Mouse (Mus musculus) yolk sac, embryonic 10.5 days (tissue): ENCODE measurements around the gene Bace1.

ENCODE experiments used
- DNase-seq: peaks from one replicate; pipeline ENCODE4 v3.0.0-alpha.2; 2017; ENCODE audit warnings: low spot score

The Bace1 gene

DNA sequence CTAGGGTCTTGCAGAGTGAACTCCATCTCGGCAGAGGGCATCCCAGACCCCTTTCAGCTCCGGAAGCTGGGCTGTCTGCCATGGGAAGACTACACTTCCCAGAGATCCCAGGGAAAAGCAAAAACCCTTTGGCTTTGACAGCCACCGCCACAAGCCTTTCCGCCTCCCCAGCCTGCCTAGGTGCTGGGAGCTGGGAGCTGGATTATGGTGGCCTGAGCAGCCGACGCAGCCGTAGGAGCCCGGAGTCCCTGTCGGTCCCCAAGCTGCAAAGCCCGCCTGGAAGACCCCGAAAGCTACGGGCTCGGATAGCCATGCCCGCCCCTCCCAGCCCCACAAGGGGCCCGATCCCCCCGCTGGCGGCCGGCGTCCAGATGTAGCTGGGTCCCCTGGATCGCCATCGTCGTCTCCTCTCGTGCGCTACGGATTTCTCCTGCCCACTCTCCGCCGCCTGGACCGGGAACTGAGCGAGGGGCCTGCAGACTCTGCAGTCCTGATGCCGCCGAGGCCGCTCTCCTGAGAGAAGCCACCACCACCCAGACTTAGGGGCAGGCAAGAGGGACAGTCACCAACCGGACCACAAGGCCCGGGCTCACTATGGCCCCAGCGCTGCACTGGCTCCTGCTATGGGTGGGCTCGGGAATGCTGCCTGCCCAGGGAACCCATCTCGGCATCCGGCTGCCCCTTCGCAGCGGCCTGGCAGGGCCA lies at the start of gene Bace1:
TSS of gene Bace1 (plus strand) at position 147 of the 705 bp plus-strand sequence.
- peak; percentile 73 for DNase-seq

DNA sequence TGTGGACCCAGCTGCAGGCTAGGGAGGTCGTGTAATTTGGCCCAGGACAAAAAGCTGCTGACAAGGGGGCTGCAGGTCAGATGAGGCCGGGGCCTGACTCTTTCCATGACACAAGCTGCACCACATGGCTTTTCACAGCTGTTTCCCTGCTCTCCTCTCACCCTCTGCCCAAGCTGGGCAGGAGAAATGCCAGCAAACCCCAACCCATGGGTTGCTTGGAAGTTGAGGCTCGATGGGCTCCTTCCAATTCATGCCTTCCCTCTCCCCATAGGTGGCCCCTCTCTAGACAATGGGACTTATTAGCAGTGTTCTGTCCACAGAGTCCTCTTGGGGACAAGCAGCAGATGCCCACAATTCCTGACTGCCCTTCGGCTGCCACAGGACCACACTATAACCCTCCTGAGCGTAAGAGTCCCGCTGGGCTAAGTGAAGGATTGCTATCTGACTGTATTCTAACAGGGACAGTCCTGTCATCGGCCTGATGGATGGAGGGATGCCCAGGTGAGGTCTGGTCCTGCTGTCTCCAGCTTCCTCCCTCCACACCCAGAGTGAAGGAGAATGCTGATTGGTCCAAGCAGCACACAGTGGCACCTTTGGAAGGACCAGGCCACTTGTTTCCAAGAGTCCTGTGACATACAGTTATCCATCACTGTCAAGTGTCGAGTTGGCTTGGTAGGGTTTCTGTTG lies 46.8 kb upstream of the Bace1 start:
- no peak for DNase-seq

DNA sequence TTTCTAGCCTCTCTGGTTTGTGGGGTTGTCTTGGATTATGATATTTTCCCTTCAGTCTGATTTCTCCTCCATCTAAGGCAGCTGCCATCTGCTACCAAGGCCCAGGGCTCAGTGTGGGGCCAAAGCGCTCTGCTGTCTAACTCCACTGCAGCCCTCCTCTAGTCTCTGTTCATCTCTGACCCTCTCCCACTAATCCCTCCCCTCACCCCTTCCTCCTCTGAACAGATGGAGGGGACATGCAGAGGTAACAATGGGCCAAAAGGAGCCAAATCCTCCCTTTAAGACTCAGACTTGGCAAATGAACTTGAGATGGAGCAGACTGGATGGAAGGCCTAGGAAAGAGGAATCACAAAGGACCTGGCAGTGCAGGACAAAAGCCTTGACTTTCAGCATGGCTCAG lies 46.1 kb upstream of the Bace1 start:
- no peak for DNase-seq

- no peak for DNase-seq
These were observed 44.7 kb upstream of the Bace1 start for GRCm38 (mm10) chr9:45793697-45794096.

DNA sequence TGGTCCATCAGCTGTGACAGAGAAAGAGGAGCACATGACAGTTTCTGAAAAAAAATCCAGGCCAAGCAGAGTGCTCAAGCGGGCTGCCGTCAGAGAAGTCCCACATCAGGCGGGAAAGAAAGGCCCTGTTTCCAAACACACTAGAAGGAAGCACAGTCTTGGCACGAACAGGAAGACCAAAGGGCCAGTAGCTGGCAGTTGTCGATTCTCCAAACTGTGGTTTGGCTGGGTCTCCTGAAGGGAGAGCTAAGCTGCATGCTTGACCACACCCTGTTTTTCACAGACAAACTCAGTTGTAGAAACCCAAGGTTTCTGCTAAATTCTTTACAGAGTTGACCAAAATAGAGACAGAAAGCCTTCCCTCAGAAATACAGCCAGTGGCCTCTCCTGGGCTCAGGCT lies 42.7 kb upstream of the Bace1 start:
- DNase-seq = no peak

- no peak for DNase-seq
These were observed 41.1 kb upstream of the Bace1 start for GRCm38 (mm10) chr9:45797271-45797670.

GRCm38 (mm10) chr9:45798467-45799164 lies 39.8 kb upstream of the Bace1 start:
- DNase-seq = peak; percentile 32

GRCm38 (mm10) chr9:45799402-45799801 lies 39.0 kb upstream of the Bace1 start:
- no peak for DNase-seq

- no peak for DNase-seq
These were observed 35.2 kb upstream of the Bace1 start for GRCm38 (mm10) chr9:45803070-45803774.

DNA sequence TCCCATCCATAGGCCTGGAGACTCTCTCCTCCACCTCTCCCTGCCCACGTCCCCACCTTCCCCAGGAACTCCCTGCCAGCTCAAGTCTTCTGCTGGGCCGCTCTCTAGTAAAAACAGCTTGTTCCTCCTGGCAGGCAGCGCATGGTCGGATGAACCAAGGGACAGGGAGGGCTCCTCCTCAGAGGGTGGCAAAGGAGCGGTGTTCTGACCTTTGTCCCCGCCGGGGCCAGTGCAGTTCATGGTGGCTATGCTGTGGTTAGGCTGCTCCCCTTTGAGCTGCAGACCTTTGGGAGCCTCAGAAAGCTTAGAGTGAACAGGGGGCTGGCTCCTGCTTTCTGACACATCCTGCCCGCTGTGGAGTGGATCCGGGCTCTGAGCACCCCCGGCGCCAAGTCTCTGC lies 31.5 kb upstream of the Bace1 start:
- DNase-seq = no peak

DNA sequence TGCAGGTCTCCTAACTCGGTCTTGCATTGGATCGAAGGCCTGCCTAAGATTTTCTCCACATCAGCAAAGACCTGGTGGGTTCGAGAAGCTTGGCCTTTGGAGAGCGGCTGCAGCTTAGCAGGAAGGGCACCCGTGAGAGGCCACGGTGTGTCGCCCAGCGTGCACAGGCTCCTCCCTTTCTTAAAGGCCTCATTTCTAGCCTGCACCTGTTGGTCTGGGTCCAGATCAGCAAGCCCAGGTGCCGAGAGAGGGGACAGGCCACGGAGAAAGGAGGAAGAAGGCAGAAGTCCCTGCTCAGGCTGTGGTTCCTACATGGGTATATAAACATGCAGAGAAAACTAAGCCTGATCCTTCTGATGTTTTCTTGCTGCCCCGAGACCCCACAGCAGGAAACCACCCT lies 31.0 kb upstream of the Bace1 start:
- no peak for DNase-seq

DNA sequence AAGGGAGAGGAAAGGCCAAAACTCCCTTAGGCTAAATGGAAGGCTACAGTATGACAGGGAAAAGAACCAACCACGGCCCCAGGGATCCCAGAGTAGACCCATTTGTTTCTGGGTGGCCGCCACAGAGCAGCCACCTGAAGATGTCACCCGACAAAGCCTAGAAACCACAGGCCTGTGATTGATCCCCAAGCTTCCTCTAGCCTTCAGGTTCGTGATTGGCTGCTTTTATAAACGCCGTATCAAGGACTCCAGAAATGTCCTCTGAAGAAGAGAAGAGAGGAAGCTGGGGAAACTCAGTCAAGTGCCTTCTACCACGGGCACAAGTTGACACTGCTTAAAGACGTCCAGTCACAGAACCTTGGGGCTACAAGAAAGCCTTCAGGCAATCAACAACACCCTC lies 30.6 kb upstream of the Bace1 start:
- no peak for DNase-seq

DNA sequence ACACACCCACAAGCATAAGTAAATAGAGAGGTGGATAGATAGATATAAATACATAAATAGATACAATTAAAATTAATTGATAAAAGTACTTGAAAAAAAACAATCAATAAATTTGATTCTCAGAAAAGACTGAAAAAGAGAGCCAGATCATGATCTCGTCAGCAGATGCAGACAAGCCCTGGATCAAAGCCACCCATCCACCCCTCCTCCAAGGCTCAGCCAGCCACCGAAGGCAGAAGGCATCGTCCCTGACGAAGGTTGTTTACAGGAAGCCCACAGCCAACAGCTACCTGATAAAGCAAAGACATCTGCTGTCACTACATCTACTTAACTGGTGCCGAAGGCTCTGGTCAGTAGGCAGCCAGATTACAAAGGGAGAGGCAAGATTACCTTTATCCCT lies 26.4 kb upstream of the Bace1 start:
- no peak for DNase-seq

- DNase-seq = no peak
These were observed 23.3 kb upstream of the Bace1 start for GRCm38 (mm10) chr9:45815113-45815512.

DNA sequence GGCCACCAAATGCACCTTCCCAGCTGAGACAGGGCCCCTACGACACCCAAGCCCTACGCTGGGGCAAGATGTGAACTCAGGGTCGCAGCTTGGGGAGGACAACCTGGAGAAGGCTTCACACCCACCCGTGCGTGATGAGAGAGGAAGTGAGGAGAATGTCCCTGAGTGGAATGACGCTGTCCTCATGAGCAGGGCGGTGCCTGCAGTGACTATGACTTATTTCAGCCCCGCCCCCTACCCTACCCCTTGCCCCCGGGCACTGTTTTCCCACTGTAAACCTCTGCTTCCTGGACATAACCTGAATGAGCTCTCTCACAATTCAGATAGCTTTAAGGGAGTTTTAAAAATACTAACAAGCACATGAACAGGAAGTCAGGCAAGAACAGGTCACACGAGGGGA lies 22.9 kb upstream of the Bace1 start:
- no peak for DNase-seq

GRCm38 (mm10) chr9:45818406-45819011 lies 19.9 kb upstream of the Bace1 start:
- no peak for DNase-seq

DNA sequence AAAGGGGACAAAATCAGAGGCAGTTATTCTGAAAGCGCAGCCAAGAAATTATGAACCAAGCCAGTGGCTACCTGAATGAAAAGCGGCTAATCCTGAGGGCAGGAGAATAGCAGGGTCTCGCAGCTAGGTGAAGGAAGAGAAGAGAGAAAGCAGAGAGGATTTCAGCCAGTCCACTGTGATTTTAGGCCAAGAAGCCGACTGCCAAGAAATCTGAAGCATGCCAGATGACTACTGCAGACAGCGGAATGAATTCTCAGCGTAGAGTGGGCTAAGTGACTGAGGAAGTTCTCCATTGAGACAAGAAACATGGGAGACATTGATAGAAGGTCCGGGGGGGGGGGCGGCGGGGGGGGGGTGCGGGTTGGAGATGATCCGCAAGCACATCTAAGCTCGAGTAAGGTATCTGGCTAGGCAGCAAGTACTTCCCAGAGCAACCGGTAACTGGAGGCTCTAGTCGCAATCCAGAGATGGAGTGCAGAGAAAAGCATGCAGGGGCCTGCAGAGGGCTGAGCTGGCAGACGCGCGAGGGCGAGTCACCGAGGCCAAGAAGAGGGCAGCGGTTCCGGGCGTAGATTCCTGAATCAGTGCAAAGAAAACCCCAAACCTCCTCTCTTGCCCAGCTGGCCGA lies 10.6 kb upstream of the Bace1 start:
- DNase-seq = no peak

- peak; percentile 91 for DNase-seq
These were observed 10.0 kb upstream of the Bace1 start, which contains the start of gene Cep164 for GRCm38 (mm10) chr9:45828291-45828963. Gene Cep164 (minus strand): TSS chr9:45828691.

DNA sequence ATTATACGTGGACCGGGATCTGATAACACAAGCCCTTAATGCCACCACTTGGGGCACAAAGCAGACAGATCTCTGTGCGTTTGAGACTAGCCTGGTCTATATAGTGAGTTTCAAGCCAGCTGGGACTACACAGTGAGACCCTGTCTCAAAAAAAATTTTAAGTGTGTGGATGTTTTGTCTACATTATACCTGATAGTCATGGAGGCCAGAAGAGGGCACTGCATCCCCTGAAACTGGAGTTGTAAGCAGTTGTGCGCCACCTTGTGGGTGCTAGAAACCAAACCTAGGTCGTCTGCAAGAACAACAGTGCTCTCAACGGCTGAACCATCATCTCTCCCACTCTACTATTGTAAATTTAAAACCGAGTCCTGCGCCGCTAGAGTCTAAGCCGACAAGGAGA lies 9.3 kb upstream of the Bace1 start:
- DNase-seq = peak; percentile 72

DNA sequence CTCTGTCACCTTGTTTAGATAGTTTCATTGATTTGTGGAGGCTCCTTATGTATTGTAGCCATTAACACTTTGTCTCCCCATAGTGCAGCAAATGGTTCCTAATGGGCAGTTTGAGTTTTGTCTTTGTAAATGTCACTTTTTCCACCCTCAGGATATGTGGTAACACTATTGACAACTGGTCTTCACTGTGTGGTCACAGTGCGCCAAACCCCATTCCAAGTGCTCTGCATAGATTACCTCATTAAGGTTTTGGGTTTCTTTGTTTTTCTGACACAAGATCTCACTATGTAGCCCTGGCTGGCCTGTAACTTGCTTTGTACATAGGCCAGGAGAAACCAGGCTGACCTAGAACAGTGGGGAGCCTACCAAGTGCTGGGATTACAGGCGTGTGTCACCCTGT lies 5.5 kb upstream of the Bace1 start:
- DNase-seq = no peak

- DNase-seq = no peak
These were observed 4.9 kb upstream of the Bace1 start for GRCm38 (mm10) chr9:45833461-45833860.
